Mouse (Mus musculus) R1 (cell line): Measurements from ENCODE around the gene Nudt3.
A peak's percentile ranks its signal among the peaks of the same experiment; 100 is the strongest.
"Not testable (repeated sequence)": the region's sequence is repeated elsewhere in the genome, so short reads cannot be mapped to it uniquely, and the experiment has no call there.

Source experiments
- DNase-seq: peaks from one replicate; pipeline ENCODE4 v3.0.0-alpha.2; 2018; ENCODE audit warnings: low read depth, low spot score

The Nudt3 gene

DNA sequence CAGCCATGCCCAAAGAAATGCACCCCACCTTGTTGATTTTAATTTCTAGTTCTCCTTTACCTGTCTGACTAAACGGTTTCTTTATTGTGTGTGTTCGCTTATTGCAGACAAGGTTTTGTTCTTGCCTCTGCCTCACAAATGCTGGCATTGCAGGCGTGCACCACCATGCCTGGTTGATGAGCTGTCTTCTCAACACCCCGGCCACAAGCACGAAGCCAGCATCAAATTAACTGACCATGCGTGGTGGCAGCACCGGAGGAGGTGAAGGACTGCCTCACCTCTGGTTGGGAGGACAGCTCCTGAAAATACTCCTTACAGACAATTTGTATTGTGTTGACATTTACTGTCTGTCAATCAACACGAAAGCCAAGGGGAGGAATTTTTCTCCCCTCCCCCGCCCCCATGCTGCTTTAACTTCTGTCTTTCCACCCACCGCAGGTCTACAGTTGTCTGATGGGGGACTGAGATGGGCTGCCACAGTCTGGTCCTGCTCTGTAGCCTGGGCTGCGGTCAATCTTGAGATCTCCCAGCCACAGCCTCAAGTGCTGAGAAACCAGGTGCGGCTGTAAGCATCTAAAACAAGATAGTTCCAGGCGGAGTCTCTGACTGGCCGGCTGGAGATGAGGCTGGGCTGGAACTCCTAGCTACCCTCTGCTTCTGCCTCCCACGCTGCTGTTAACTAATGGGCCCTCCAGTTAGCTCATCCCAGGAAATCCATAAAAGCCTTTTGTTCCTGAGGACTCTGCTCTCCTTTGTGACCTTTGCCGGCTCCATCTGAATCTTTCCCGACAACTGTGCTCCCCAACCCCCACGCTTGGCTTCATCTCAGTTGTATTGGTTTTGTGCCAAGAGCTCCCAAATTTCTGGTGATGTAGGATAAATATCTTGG lies 13.1 kb upstream of the Nudt3 start, which contains the start of gene Rps10:
Gene Rps10, minus strand, starts transcription at position 538 of the 889 bp plus-strand sequence.
- peak; percentile 82 for DNase-seq

DNA sequence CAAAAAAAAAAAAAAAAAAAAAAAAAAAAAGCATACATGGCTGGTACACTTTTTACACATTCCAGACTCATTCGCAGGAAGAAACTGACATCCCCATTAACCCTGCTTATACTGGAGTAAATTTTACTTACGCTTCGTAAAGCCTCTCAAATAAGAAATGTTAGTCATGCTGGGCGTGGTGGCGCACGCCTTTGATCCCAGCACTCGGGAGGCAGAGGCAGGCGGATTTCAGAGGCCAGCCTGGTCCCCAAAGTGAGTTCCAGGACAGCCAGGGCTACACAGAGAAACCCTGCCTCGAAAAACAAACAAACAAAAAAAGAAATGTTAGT lies 12.2 kb upstream of the Nudt3 start:
- DNase-seq = not testable (repeated sequence)

DNA sequence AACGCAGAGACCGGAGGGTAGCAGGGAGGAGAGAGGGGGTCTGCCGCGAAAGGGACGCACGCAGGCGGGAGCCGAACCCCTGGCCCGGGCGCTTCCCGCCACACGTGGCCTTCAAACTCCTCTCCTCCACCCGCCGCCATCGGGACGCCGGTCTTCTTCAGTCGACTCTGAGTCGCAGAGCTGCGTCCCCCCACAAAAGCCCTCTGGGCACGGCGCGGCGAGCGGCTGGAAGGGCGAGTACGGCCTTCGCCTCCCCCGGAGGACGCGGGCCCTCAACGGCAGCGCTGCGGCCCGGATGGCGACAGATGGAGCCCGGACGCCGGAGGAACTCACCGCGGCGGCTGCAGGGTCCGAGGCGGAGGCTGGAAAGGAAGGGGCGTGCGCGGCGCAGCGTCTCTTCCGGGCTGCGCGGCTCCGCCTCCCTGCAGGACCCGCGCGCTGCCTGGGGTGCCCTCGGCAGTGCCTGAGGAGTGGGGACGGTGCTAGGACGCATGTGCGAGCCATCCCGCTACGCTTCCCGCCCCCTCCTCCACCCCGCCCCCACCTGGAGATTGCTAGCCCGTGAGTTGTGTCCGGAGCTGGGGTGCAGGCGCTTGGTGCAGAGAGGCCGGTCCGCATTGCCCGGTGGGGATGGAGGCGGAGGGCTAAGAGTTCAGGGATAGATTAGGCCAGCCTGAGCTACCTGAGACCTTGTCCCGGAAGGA lies 11.7 kb upstream of the Nudt3 start, which contains the start of gene RPS10-NUDT3:
Gene RPS10-NUDT3, minus strand, starts transcription at position 352 of the 704 bp plus-strand sequence.
- peak; percentile 92 for DNase-seq

DNA sequence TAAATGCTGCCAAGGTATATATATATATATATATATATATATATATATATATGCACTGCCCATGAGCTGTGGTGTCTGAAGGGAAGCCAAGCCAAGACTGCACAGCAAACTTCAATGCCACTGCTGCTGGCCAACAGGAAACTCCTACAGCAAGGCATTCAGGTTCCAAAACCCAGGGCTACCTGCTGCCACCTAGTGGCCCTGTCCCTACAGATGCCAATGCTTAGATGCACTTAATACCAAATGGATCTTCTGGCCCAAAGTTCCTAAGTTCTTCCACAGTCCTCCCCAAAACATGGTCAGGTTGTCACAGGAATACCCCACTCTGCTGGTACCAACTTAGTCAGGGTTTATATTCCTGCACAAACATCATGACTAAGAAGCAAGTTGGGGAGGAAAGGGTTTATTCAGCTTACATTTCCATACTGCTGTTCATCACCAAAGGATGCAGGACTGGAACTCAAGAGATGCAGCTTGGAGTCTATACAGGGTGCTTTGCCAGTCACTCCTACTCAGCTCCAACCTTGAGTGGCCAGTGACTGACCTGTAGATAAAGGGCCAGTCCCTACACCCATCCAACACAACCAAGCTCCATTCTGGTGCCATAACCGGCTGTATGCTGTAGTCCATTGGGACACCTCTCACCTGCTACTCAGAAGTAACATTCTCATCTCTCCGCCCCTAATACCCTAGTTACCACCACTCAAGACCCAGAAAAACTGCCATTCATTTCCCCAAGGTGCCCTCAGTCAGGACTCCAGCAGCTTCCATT lies 6.1 kb upstream of the Nudt3 start:
- peak; percentile 87 for DNase-seq

DNA sequence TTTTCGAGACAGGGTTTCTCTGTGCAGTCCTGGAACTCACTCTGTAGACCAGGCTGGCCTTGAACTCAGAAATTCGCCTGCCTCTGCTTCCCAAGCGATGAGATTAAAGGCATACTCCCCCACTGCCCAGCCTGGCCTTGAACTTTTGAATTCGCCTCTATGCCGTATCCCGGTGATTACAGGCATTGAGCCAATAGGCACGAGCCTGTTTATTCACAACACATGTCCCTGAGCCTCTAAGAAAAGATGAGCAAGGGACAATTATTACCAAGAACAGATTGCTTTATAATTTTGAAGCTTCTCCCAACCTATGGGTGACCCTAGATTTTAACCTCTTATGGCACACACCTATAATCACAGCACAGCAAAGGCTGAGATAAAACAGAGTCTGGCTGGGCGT lies 5.1 kb upstream of the Nudt3 start:
- DNase-seq = peak; percentile 70

DNA sequence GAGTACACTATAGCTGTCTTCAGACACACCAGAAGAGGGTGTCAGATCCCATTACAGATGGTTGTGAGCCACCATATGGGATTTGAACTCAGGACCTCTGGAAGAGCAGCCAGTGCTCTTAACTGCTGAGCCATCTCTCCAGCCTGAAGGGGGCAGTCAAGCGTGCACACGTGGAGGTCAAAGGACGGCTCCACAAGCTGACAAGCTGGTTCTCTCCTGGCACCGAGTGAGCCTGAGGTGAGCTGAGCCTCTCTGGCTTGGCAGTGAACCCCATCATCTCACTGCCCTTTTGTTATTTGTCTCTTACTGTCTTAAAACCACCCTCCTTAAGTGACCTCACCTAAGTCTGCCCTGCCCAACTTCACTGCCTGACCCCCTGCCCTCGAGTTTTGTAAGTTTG lies 4.2 kb upstream of the Nudt3 start:
- DNase-seq = peak; percentile 75

DNA sequence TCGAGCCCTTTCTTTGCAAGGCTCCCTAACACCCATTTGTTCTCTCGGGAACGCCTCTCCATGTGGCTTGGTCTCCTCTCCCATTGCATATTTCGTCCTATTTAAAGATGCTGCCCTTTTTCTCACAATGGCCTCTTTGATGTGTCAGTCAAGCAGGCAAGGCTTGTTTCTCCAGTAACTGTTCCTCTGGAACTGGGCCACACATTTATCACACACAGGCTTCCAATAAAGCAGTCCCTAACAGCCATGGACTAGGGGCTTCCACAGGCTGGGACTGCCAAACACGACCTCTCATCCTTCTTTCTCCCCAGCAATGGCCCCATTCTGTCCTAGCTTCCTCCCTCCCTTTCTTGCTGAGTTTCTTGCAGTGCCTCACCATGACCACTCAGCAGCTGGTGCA lies 3.4 kb upstream of the Nudt3 start:
- DNase-seq = no peak

DNA sequence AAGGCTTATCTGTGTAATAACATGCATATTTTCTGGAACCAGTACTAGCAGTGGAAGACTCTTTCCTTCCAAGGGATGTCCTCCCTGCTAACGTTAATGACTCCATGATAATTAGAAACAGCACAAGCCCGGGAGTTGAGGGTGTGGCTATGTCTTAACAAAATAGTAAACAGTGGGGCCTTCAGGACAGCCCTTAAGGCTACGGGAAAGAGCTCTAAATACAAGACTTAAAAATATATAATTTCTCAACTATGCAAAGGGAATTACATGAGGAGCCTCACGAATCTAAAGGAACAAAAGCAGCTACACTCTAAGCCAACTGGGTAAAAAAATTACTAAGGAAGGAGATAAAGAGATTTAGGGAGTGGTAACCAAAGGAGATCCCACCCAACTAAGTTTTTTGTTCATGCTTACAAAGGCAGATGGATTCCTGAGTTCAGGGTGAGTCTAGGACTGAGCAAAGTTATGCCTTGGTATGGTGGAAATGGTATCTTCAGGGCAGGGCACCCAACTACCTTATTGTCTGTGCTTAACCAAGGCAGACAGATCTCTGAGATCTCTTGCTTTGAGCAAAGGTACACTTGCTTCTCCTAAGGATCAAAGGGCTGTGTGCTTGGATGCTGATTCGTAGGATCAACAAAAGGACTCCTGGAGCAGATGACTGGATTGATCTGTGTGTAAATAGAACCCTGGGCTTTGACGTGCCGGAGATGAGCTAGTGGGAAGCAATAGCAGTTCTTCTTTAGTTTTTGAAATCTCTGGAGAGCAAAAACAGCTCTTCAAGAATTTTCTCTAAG lies 2.4 kb upstream of the Nudt3 start:
- peak; percentile 72 for DNase-seq

DNA sequence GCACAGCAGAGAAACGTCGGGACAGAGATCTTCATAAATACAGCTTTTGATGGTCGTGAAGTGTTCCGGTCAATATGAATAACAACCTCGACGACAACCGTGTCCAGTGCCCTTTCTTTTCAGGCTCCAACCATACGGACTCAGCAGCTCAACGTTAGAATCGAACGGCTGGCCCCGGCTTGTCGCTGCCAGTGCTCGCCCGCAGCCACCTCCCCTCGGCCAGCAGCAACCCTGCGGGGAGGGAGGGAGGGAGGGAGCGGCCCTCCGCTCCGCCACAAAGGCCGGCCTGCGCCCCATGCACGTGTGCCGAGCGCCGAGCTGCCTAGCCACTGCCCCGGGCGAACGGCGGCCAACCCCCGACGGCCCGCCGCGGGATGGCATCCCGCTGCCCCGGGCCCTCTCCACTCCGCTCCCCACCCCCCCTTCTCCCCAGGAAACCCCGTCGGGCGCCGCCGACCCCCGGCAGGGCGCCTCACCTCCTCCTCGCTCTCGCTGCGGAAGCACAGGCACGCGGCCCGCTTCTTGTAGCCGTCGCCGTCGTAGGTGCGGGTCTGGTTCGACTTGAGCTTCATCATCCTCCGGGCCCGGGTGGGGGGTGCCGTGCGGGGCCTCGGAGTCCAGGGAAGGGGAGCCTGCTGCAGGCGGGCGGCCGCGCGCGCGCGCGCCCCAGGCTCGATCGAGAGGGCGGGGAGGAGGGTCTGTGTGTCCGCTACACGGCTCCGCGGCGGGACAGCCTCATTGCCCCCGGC lies 510 bp downstream of the Nudt3 start:
- no peak for DNase-seq

DNA sequence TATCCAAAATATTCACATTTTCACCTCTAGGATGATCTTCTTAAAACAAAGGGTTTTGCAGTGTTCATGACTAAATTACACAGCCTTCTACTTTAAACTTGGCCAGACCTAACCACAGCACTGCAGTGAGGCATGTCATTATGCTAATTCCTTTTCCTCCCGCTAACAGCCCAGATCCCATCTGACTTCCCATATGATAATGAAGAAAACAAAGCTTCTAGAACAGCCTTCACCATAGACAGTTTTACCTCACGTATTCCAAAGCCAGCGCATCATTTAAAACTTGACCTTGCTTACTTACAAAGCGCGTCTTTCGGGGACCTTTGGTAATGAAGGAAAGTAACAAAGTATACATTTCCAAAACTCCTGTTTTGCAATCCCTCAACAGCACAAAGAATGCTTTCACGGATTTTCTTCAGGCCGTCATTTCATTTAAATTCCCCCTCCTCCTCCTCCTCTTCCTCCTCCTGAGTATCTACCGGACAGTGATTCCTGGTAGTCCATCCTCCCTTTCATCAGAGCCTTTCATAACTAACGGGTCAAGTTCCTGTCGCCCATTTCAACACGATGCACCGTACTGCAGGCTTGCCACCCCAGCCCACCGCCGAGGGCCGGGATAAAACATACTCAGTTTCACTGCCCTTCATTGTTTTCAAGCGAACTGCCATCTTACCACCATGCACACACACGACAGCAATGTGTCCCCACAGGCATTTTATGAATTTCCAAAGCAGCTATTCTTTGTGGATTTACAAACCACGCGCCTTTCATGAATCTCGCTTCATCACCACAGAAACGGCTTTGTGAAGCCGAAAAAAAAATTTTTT lies 1.4 kb downstream of the Nudt3 start:
- peak; percentile 74 for DNase-seq

DNA sequence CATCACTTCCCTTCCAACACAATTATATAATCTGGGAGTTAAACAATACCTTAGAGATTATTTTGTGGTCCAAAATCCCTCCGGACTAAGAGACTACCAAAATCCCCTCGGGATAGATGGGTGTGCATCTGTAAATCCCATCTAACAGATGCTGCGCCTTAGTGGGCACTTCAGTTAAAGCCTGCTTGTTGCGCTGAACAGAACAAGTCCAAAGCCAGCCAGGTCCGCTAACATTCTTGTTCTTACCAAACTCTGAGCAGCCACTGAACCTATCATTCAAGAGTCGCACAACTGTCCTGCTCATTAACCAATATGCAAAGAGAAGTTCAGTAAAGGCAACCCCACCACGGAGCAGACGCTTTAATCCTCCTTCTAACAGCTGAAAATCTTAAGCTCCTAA lies 2.1 kb downstream of the Nudt3 start:
- DNase-seq = no peak

DNA sequence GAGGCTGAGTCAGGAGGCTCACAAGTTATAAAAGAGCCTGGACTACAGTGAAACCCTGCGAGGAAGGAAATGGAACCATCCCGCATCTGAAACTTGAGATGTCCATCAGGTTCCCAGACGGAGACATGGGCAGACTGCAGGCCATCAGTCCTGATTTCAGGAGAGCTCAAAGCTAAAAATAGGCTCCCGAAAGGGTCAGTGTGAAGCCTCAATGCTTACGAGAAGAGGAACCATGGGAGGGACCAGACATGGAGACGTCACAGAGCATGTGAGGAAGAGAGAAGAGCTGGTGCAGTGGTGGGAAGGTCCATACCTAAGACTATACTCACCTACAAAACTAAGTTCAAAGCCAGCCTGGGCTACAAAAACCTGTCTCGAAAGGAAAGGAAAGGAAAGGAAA lies 7.9 kb downstream of the Nudt3 start:
- DNase-seq = no peak

DNA sequence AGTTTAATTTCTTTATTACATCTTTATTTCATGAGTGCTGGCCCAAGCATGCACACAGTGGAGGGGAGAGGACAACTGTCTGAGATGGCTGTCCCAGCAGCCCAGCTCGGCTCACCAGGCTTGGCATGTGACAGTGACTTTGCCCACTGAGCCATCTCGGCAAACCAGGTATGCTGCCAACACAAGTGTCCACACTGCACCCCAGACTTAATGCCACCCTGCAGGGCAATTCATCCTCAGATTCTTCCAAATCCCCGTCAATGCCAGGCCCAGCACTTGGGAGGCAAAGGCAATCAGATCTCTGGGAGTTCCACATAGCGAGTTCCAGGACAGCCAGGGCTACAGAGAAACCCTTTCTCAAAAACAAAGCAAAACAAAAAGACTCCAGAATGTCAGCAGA lies 10.3 kb downstream of the Nudt3 start:
- no peak for DNase-seq

DNA sequence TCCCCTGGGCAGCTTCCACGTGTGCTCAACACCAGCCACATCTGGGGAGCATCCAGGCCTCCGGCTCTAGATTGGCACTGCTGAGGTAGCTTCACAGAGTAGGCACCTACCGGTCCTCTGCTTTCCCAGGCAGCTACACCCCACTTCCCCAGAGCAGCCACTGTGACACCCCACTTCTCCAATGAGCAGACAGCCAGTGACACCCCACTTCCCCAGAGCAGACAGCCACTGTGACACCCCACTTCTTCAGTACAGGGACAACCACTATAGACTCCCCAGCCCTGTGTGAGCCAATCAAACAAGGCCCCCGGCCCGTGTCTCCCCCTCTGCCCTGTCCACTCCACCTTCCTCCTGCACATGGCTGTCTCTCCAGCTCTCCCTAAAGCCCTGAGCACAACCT lies 11.3 kb downstream of the Nudt3 start:
- DNase-seq = no peak

DNA sequence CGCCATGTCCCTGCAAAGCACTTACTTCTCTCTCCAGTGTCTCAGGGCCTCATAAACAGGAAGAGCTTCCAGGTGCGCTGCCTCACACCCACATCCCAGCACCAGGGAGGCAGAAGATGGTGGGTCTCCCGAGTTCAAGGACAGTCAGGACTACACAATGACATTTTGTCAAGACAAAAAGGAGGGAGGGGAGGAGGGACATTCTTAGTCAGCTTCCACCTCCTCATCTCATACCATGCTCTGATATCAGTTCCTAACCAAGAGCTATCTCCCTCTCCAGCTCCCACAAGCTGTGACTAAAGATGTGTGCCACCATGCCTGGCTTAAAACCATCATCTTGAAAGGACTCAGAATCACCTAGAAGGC lies 11.8 kb downstream of the Nudt3 start:
- DNase-seq = peak; percentile 64

DNA sequence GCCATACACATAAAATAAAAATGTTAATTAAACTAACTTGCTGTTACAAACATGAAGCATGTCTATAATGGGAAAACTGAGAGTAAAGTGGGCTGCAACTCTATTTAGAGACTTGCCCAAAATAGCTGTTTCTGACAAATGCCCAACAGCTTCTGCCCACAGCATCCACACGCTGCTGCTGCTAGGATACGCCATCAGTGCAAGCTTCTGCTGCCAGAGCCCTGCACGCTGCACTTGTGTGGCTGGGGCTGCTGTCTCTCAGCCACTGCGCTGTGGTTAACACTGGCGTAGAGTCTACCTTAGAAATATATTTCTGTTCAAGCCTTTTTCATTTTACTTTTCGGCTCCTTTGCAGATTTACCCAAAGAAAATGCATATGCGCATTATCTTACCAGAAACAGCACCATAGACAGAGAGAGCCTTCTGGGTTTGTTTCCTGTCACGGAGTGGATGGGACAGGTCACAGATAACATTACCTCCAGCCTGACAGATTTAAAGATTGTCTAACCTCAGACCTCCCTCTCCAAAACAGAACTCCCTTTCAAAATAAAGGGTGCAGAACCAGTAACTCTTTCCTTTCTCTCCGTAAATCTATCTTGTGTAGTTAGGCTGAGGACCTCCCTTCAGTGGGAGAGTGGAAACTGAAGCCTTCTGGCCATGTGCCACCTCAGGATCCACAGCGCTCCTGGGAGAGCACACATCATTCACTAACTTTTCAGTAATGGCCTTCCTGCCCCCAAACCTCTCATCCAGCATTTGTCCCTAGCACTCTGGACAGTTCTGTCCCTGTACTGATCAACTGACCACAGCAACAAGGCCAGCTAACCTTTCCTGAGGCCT lies 12.4 kb downstream of the Nudt3 start:
- DNase-seq = no peak

DNA sequence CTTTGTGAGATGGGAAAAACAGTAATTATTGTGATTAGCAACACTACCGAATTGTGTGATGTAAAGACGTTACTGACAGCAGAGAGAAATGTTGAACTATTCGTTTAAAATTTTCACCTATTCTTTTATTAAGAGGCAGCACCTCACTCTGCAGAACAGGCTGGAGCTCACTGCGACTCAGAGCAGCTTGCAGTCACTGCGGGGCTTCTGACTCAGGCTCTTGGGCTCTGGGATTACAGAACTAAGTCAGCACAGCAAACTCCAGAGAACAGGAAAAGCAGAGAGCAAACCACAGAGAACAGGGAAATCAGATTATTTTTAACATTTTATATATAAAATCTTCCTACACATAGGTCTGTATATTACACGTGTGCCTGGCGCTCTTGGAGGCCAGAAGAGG lies 13.7 kb downstream of the Nudt3 start:
- no peak for DNase-seq

DNA sequence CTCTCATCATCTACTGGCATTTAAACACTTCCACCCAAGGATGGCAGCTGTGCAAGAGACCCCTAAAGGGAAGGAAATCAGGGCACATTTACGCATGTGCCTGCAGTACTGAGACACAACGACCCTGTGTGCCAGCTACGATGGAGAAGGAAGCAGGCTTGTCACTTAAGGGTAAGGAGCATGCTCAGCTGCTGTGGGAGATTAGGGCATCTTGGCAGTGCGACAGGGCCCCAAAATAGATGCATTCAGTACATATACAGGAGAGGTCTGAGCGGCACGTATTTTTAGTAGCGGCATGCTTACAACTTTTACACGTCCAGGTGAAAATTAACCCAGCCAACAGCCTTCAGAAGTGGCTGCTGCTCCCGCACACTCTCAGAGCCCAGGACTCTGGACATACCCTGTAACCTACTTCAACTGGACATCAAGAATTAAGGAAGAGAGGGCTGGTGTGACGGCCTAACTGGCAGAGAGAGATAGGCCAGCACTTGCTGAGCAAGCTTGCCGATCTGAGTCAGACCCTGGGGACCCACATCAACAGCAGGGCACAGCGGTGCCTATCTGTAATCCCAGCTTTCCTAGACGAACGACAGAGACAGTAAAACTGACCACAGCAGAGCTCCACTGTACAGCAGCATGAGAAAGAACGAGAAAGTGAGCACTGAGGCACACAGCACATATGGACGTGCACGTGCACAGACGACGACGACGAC lies 19.6 kb downstream of the Nudt3 start:
- no peak for DNase-seq
